Mouse (Mus musculus): ENCODE data around the gene Dnase2b. TPM values are rescaled to one million over a fixed set of nuclear protein-coding genes. Genes with fewer than 3 reads are reported as not detected.
A peak's percentile ranks its signal among the peaks of the same experiment; 100 is the strongest.

Gene Dnase2b
- polyA plus RNA-seq, 1 experiment from 2014 or later: not detected

- 93% methylated on average over 1 of the region's 1 CpGs for WGBS
- no peaks in the 10 kb centered on the region for H3K9me3 ChIP-seq
- no peaks in the 10 kb centered on the region for H3K27me3 ChIP-seq
- no peak overlapping the region for H3K9ac ChIP-seq
- no peak for ATAC-seq (ENCODE audit: borderline replicate concordance, extremely low read depth, low FRiP score, low TSS enrichment)
- no peaks in the 10 kb centered on the region for H3K36me3 ChIP-seq
- H3K4me3 ChIP-seq: no peak overlapping the region
- H3K27ac ChIP-seq: no peak overlapping the region
- no peak overlapping the region for H3K4me2 ChIP-seq
- H3K4me1 ChIP-seq: no peaks in the 10 kb centered on the region
Measured at GRCm38 (mm10) chr3:146565065-146565411, 50.4 kb downstream of the Dnase2b start.

- H3K4me1 ChIP-seq: no peaks in the 10 kb centered on the region
- H3K4me2 ChIP-seq: no peak overlapping the region
- no peak overlapping the region for H3K9ac ChIP-seq
- H3K36me3 ChIP-seq: no peaks in the 10 kb centered on the region
- no peaks in the 10 kb centered on the region for H3K9me3 ChIP-seq
- WGBS: 41% methylated on average over 14 of the region's 14 CpGs
- no peak overlapping the region for H3K27ac ChIP-seq
- no peak for ATAC-seq (ENCODE audit: borderline replicate concordance, extremely low read depth, low FRiP score, low TSS enrichment)
- no peaks in the 10 kb centered on the region for H3K27me3 ChIP-seq
- H3K4me3 ChIP-seq: no peak overlapping the region
Measured at GRCm38 (mm10) chr3:146564268-146565064, 50.9 kb downstream of the Dnase2b start.

GRCm38 (mm10) chr3:146562936-146563335 is 52.5 kb downstream of the Dnase2b start:
- ATAC-seq (ENCODE audit: borderline replicate concordance, extremely low read depth, low FRiP score, low TSS enrichment): no peak
- Histone ChIP-seq H3K4me3 (no peak overlapping the region), H3K4me1 (no peaks in the 10 kb centered on the region), H3K9ac (no peak overlapping the region), H3K4me2 (no peak overlapping the region), H3K27ac (no peak overlapping the region), H3K36me3 (no peaks in the 10 kb centered on the region), H3K9me3 (no peaks in the 10 kb centered on the region), H3K27me3 (no peaks in the 10 kb centered on the region)
- 87% methylated on average over 7 of the region's 7 CpGs for WGBS

- H3K4me1 ChIP-seq: no peaks in the 10 kb centered on the region
- WGBS: 75% methylated on average over 6 of the region's 6 CpGs
- no peaks in the 10 kb centered on the region for H3K36me3 ChIP-seq
Measured at GRCm38 (mm10) chr3:146557507-146557906, 57.9 kb downstream of the Dnase2b start.

GRCm38 (mm10) chr3:146556567-146556966 is 58.8 kb downstream of the Dnase2b start:
- no peaks in the 10 kb centered on the region for H3K9me3 ChIP-seq
- no peaks in the 10 kb centered on the region for H3K4me1 ChIP-seq
- H3K27me3 ChIP-seq: no peaks in the 10 kb centered on the region
- H3K36me3 ChIP-seq: no peaks in the 10 kb centered on the region
- WGBS: 64% methylated on average over 1 of the region's 1 CpGs
- H3K4me3 ChIP-seq: no peak overlapping the region
- no peak overlapping the region for H3K4me2 ChIP-seq
- no peak overlapping the region for H3K9ac ChIP-seq
- ATAC-seq (ENCODE audit: borderline replicate concordance, extremely low read depth, low FRiP score, low TSS enrichment): no peak
- no peak overlapping the region for H3K27ac ChIP-seq

More at GRCm38 (mm10) chr3:146557507-146557906, 57.9 kb downstream of the Dnase2b start:
- Histone ChIP-seq H3K4me2 (no peak overlapping the region), H3K27me3 (no peaks in the 10 kb centered on the region), H3K27ac (no peak overlapping the region), H3K9ac (no peak overlapping the region), H3K4me3 (no peak overlapping the region), H3K9me3 (no peaks in the 10 kb centered on the region)
- no peak for ATAC-seq (ENCODE audit: borderline replicate concordance, extremely low read depth, low FRiP score, low TSS enrichment)

GRCm38 (mm10) chr3:146554816-146555215 is 60.6 kb downstream of the Dnase2b start:
- Histone ChIP-seq H3K27me3 (no peaks in the 10 kb centered on the region), H3K9me3 (no peaks in the 10 kb centered on the region), H3K4me2 (no peak overlapping the region), H3K27ac (no peak overlapping the region), H3K4me3 (no peak overlapping the region), H3K4me1 (no peaks in the 10 kb centered on the region), H3K36me3 (no peaks in the 10 kb centered on the region), H3K9ac (no peak overlapping the region)
- ATAC-seq (ENCODE audit: borderline replicate concordance, extremely low read depth, low FRiP score, low TSS enrichment): no peak
- 80% methylated on average over 7 of the region's 7 CpGs for WGBS

GRCm38 (mm10) chr3:146543632-146544031 is 71.8 kb downstream of the Dnase2b start:
- Histone ChIP-seq H3K4me1 (no peaks in the 10 kb centered on the region), H3K9me3 (no peaks in the 10 kb centered on the region), H3K27ac (no peak overlapping the region), H3K4me2 (no peak overlapping the region), H3K9ac (no peak overlapping the region), H3K27me3 (no peaks in the 10 kb centered on the region), H3K36me3 (no peaks in the 10 kb centered on the region), H3K4me3 (no peak overlapping the region)
- WGBS: 5% methylated on average over 1 of the region's 1 CpGs
- no peak for ATAC-seq (ENCODE audit: borderline replicate concordance, extremely low read depth, low FRiP score, low TSS enrichment)

GRCm38 (mm10) chr3:146540521-146541273 is 74.7 kb downstream of the Dnase2b start:
- no peaks in the 10 kb centered on the region for H3K27me3 ChIP-seq
- H3K27ac ChIP-seq: peak overlapping the region; percentile 19; the same call in 1 of the 2 replicates
- no peak overlapping the region for H3K4me2 ChIP-seq
- no peak overlapping the region for H3K4me3 ChIP-seq
- no peaks in the 10 kb centered on the region for H3K36me3 ChIP-seq
- no peak overlapping the region for H3K9ac ChIP-seq
- no peak for ATAC-seq (ENCODE audit: borderline replicate concordance, extremely low read depth, low FRiP score, low TSS enrichment)
- no peaks in the 10 kb centered on the region for H3K4me1 ChIP-seq
- H3K9me3 ChIP-seq: no peaks in the 10 kb centered on the region
- WGBS: 38% methylated on average over 4 of the region's 4 CpGs

GRCm38 (mm10) chr3:146534986-146535385 is 80.4 kb downstream of the Dnase2b start:
- Histone ChIP-seq H3K4me3 (no peak overlapping the region), H3K4me2 (no peak overlapping the region), H3K9me3 (no peaks in the 10 kb centered on the region), H3K4me1 (no peaks in the 10 kb centered on the region), H3K9ac (no peak overlapping the region), H3K27me3 (no peaks in the 10 kb centered on the region), H3K27ac (no peak overlapping the region), H3K36me3 (no peaks in the 10 kb centered on the region)
- WGBS: 62% methylated on average over 6 of the region's 6 CpGs
- ATAC-seq (ENCODE audit: borderline replicate concordance, extremely low read depth, low FRiP score, low TSS enrichment): no peak

Other genes with a start within 250 kb of the Dnase2b start
- gene Ssx2ip, start 211.0 kb downstream of the Dnase2b start, polyA plus RNA-seq (2015; fragmentation: Nextera tagmentation; extraction: Ambion mirVana): 31.4 and 33.5 TPM in 2 replicates
- 10.0 and 11.1 TPM in 2 replicates for gene Ctbs, start 165.8 kb downstream of the Dnase2b start, polyA plus RNA-seq (2015; fragmentation: Nextera tagmentation; extraction: Ambion mirVana)
- gene Spata1, start 115.8 kb downstream of the Dnase2b start, polyA plus RNA-seq (2015; fragmentation: Nextera tagmentation; extraction: Ambion mirVana): 4.7 TPM in 2 replicates
- 888 and 929 TPM in 2 replicates for gene Gng5, start 115.8 kb downstream of the Dnase2b start, polyA plus RNA-seq (2015; fragmentation: Nextera tagmentation; extraction: Ambion mirVana)
- gene Rpf1, start 94.2 kb downstream of the Dnase2b start, polyA plus RNA-seq (2015; fragmentation: Nextera tagmentation; extraction: Ambion mirVana): 52.8 and 57.0 TPM in 2 replicates
- 0.12 and 0.39 TPM in 2 replicates for gene Uox, start 45.2 kb downstream of the Dnase2b start, polyA plus RNA-seq (2015; fragmentation: Nextera tagmentation; extraction: Ambion mirVana)
- gene 4930503B20Rik, start 35.7 kb upstream of the Dnase2b start, polyA plus RNA-seq (2015; fragmentation: Nextera tagmentation; extraction: Ambion mirVana): 0.08 and 0.12 TPM in 2 replicates
- gene Samd13, start 70.0 kb upstream of the Dnase2b start, polyA plus RNA-seq (2015; fragmentation: Nextera tagmentation; extraction: Ambion mirVana): 1.1 and 1.2 TPM in 2 replicates
- 63.3 and 64.5 TPM in 2 replicates for gene Prkacb, start 197.4 kb upstream of the Dnase2b start, polyA plus RNA-seq (2015; fragmentation: Nextera tagmentation; extraction: Ambion mirVana)
- gene Ttll7, start 236.8 kb upstream of the Dnase2b start, polyA plus RNA-seq (2015; fragmentation: Nextera tagmentation; extraction: Ambion mirVana): 3.4 and 3.5 TPM in 2 replicates